Mouse (Mus musculus): Measurements from ENCODE around the gene Fut2.

Fut2 gene

GRCm38 (mm10) chr7:45702809-45703520 is 36.8 kb upstream of the Fut2 start:
- in situ Hi-C loops (cut with MboI), result no loop called here

- in situ Hi-C loops (cut with MboI), result no loop called here
These were observed 36.1 kb upstream of the Fut2 start for GRCm38 (mm10) chr7:45702316-45702715.

GRCm38 (mm10) chr7:45701607-45702006 is 35.4 kb upstream of the Fut2 start:
- in situ Hi-C loops (cut with MboI), result no loop called here

GRCm38 (mm10) chr7:45701072-45701471 is 34.9 kb upstream of the Fut2 start:
- in situ Hi-C loops (cut with MboI), result no loop called here

GRCm38 (mm10) chr7:45700301-45701015 is 34.3 kb upstream of the Fut2 start:
- in situ Hi-C loops (cut with MboI), result no loop called here

GRCm38 (mm10) chr7:45699523-45700141 is 33.4 kb upstream of the Fut2 start, which contains the start of gene Car11:
Gene Car11, plus strand, starts transcription at chr7:45699843.
- in situ Hi-C loops (cut with MboI), result no loop called here

- in situ Hi-C loops (cut with MboI), result no loop called here
These were observed 31.7 kb upstream of the Fut2 start for GRCm38 (mm10) chr7:45697894-45698293.

- in situ Hi-C loops (cut with MboI), result no loop called here
These were observed 28.9 kb upstream of the Fut2 start for GRCm38 (mm10) chr7:45695098-45695497.

GRCm38 (mm10) chr7:45693921-45694591 is 27.9 kb upstream of the Fut2 start, which contains the start of gene Sec1:
Gene Sec1, minus strand, starts transcription at chr7:45694402.
- in situ Hi-C loops (cut with MboI), result no loop called here

GRCm38 (mm10) chr7:45692364-45692763 is 26.2 kb upstream of the Fut2 start:
- in situ Hi-C loops (cut with MboI), result no loop called here

- in situ Hi-C loops (cut with MboI), result no loop called here
These were observed 23.6 kb upstream of the Fut2 start for GRCm38 (mm10) chr7:45689800-45690199.

GRCm38 (mm10) chr7:45689099-45689498 is 22.9 kb upstream of the Fut2 start:
- in situ Hi-C loops (cut with MboI), result no loop called here

- in situ Hi-C loops (cut with MboI), result no loop called here
These were observed 20.6 kb upstream of the Fut2 start for GRCm38 (mm10) chr7:45686841-45687240.

- in situ Hi-C loops (cut with MboI), result no loop called here
These were observed 19.6 kb upstream of the Fut2 start for GRCm38 (mm10) chr7:45685811-45686210.

- in situ Hi-C loops (cut with MboI), result no loop called here
These were observed 17.3 kb upstream of the Fut2 start, which contains the start of gene Ntn5 for GRCm38 (mm10) chr7:45683396-45684050. Gene Ntn5, plus strand, starts transcription at chr7:45684022.

- in situ Hi-C loops (cut with MboI), result no loop called here
These were observed 16.2 kb upstream of the Fut2 start for GRCm38 (mm10) chr7:45682144-45683126.

- in situ Hi-C loops (cut with MboI), result no loop called here
These were observed 15.0 kb upstream of the Fut2 start for GRCm38 (mm10) chr7:45681046-45681736.

GRCm38 (mm10) chr7:45679966-45680621 is 13.9 kb upstream of the Fut2 start:
- in situ Hi-C loops (cut with MboI), result no loop called here

- in situ Hi-C loops (cut with MboI), result no loop called here
These were observed 12.3 kb upstream of the Fut2 start for GRCm38 (mm10) chr7:45678513-45678912.
